Mouse (Mus musculus) CH12.LX (cell line): ENCODE measurements at regions not wholly inside any gene's neighbourhood (a gene's known extent, or its start where the extent isn't known, plus 50 kb on each side); places are given as distances from the start of the nearest gene placed in this dataset.

ENCODE experiments used
- CTCF ChIP-seq, 2 experiments: IDR thresholded peaks in 1 of 2; conservative IDR thresholded peaks in 1 of 2; 2 replicates each; pipeline ENCODE4 v1.5.1; 2011 to 2012; ENCODE audit warnings: low read depth in 2 of 2, low read length in 2 of 2, improper control_type of control experiment in 1 of 2, inconsistent platforms in 1 of 2, mild to moderate bottlenecking in 1 of 2, moderate library complexity in 1 of 2
- E2F4 ChIP-seq: IDR thresholded peaks from 2 replicates; pipeline ENCODE4 v1.6.1; 2011; ENCODE audit warnings: low read depth, low read length, improper control_type of control experiment; ENCODE audit not compliant: insufficient replicate concordance
- EP300 ChIP-seq: IDR thresholded peaks from 2 replicates; pipeline ENCODE4 v1.6.1; 2011; ENCODE audit warnings: low read length, improper control_type of control experiment
- GABPA ChIP-seq: IDR thresholded peaks from 2 replicates; pipeline ENCODE4 v1.6.1; 2012; ENCODE audit warnings: low read depth, low read length, improper control_type of control experiment, inconsistent platforms; ENCODE audit not compliant: insufficient replicate concordance
- HCFC1 ChIP-seq: IDR thresholded peaks from 2 replicates; pipeline ENCODE4 v1.6.1; 2012; ENCODE audit warnings: low read depth, mild to moderate bottlenecking, inconsistent platforms, low read length, improper control_type of control experiment
- MAFK ChIP-seq: IDR thresholded peaks from 2 replicates; pipeline ENCODE4 v1.6.1; 2011; ENCODE audit warnings: low read length, improper control_type of control experiment; ENCODE audit not compliant: insufficient replicate concordance
- MAX ChIP-seq: IDR thresholded peaks from 2 replicates; pipeline ENCODE4 v1.6.1; 2011; ENCODE audit warnings: low read length, improper control_type of control experiment
- NELFE ChIP-seq: IDR thresholded peaks from 2 replicates; pipeline ENCODE4 v1.6.1; 2011; ENCODE audit warnings: low read depth, low read length, improper control_type of control experiment
- POLR2A ChIP-seq: IDR thresholded peaks from 2 replicates; pipeline ENCODE4 v1.6.1; 2011; ENCODE audit warnings: low read depth, mild to moderate bottlenecking, improper control_type of control experiment, low read length
- RAD21 ChIP-seq: IDR thresholded peaks from 2 replicates; pipeline ENCODE4 v1.6.1; 2011; ENCODE audit warnings: low read depth, mild to moderate bottlenecking, low read length, improper control_type of control experiment, moderate library complexity
- TCF12 ChIP-seq: IDR thresholded peaks from 2 replicates; pipeline ENCODE4 v1.6.1; 2014; ENCODE audit warnings: low read depth, mild to moderate bottlenecking, inconsistent platforms, low read length, improper control_type of control experiment
- ZC3H11A ChIP-seq: IDR thresholded peaks from 2 replicates; pipeline ENCODE4 v1.6.1; 2012; ENCODE audit warnings: low read depth, mild to moderate bottlenecking, inconsistent platforms, low read length, improper control_type of control experiment

GRCm38 (mm10) chr17:88306325-88306724 lies 134.2 kb upstream of the Foxn2 start:
- no peak for TF ChIP-seq CTCF (conservative IDR thresholded peaks at IDR 0.05 in 1 of 2, IDR thresholded peaks at IDR 0.05 in 1 of 2; ENCODE audit: low read depth in 2 of 2, low read length in 2 of 2)
- no peak for TF ChIP-seq MAX
- no peak for TF ChIP-seq POLR2A
- TF ChIP-seq ZC3H11A, result no peak
- no peak for TF ChIP-seq E2F4
- no peak for TF ChIP-seq EP300
- no peak for TF ChIP-seq RAD21
- TF ChIP-seq TCF12, result no peak
- no peak for TF ChIP-seq HCFC1
- TF ChIP-seq GABPA, result no peak
- no peak for TF ChIP-seq MAFK
- no peak for TF ChIP-seq NELFE
